Mouse (Mus musculus) heart, adult 9 months (tissue): ENCODE results near the gene Col9a2.
"Not testable (repeated sequence)": the region's sequence is repeated elsewhere in the genome, so short reads cannot be mapped to it uniquely, and the experiment has no call there.

Source experiments
- DNase-seq, 2 experiments: peaks; one replicate each; pipeline ENCODE4 v3.0.0; 2022; ENCODE audit warnings: low spot score in 2 of 2

The Col9a2 gene

DNA sequence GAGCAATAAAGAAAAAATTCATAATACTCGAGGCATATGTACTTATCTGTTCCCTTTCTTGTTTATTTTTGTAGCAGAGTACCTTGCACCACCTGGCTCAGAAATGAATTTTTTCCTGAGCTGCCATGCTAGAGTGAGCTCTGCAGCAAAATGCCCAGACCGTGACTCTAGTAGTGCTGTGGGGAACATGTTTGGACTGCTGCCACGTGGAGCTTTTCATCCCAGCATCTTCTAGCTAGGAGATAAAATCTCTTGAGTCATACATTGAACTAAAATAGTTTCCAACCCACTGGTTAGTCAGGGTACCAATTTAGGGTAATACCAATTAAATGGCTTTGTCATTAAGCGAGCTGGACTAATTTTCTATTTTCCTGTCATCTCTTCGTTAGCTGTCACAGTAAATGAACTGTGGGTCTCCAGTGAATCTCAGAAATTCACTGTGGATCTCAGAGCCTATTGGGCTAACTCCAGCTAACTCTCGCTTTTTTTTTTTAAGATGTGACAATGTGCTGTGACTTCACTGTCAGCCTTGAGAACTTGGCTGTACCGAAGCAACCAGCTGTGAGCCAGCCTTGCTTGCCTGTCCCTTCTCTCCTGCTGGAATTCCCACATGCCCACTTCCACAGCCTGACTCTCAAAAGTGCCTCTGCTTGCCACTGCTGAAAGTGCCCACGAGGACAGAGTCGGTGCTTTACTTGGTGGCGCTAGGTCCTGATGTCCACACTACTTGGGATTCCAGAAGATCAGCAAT, 19.0 kb upstream of the Col9a2 start:
- DNase-seq = no peak

- no peak for DNase-seq
Measured at GRCm38 (mm10) chr4:121021911-121022310, 17.3 kb upstream of the Col9a2 start.

DNA sequence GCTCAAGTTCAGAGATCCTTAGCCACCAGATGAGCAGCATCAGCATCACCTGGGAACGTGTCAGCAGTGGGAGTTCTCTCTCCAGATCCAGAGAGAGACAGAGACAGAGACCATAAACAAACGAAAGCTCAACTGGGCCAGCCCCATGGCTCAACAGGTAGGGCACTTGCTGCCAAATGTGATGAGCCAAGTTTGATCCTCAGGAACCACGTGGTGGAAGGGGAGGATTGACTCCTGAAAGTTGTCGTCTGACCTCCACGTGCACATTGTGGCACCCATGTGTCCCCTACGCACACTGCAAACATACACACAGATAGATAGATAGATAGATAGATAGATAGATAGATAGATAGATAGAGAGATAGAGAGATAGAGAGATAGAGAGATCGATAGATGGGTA, 15.7 kb upstream of the Col9a2 start:
- no peak for DNase-seq

GRCm38 (mm10) chr4:121023941-121024340, 15.2 kb upstream of the Col9a2 start:
- peak; percentile 32 to 46 for DNase-seq

DNA sequence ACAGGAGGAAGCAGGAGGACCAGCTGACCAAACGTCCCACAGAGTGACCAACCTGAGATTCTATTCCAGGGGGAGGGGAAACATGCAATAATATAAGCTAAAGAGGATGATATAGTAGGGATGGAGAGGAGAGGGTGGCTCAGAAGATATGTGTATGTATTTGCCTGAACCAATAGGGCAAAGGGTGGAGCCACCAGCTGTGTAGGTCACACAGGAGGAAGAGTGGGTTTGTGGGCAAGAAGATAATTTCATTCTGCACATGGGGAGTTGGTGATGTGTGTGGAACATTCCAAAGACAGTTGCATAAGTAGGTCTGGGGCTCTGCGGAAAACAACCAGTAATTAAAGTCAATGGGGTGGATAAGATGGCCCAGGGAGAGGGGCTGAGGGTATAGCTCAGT, 13.5 kb upstream of the Col9a2 start:
- DNase-seq = no peak

DNA sequence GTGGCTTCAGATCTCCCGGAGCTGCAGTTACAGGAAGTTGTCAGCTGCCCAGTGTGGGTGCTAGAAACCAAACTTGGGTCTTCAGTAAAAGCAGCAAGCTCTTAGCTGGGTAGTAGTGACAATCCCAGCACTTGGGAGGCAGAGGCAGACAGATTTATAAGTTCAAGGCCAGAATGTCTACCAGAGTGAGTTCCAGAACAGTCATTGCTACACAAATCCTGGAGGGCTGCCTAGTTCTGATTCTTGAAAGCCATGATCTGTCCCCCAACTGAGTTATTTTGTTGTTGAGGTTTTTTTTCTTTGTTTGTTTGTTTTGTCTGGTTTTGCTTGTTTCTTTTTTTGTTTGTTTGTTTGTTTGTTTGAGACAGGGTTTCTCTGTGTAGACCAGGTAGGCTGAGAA, 11.0 kb upstream of the Col9a2 start:
- DNase-seq = no peak

GRCm38 (mm10) chr4:121028659-121029392, 10.4 kb upstream of the Col9a2 start:
- DNase-seq = peak in 1 of 2 experiments; percentile 18

GRCm38 (mm10) chr4:121029632-121030031, 9.6 kb upstream of the Col9a2 start:
- DNase-seq = no peak

GRCm38 (mm10) chr4:121031440-121031839, 7.7 kb upstream of the Col9a2 start:
- DNase-seq = no peak

GRCm38 (mm10) chr4:121033006-121033405, 6.2 kb upstream of the Col9a2 start:
- DNase-seq = no peak

GRCm38 (mm10) chr4:121040323-121040722, 1.1 kb downstream of the Col9a2 start:
- DNase-seq = no peak

- peak; percentile 24 to 39 for DNase-seq
Measured at GRCm38 (mm10) chr4:121040897-121041671, 1.9 kb downstream of the Col9a2 start.

GRCm38 (mm10) chr4:121042472-121042871, 3.3 kb downstream of the Col9a2 start:
- no peak for DNase-seq

DNA sequence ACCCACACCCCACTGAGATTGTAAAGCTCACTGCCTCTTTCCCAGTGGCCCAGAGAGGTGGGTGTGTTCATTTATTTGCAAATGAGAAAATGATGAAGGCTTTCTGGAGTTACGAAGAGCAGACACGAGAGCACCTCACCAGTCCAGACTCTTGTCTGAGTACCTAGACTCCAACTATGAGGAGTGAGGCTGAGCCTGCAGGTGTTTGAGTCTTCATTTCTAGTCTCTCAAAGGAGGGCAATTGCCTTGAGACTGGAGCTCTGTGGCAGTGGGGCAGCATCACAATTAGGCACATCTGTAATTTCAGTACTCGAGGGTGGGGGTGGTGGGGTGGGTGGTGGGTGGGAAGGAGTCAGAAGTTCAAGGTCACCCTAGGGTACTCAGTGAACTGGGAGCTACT, 3.8 kb downstream of the Col9a2 start:
- DNase-seq = no peak

DNA sequence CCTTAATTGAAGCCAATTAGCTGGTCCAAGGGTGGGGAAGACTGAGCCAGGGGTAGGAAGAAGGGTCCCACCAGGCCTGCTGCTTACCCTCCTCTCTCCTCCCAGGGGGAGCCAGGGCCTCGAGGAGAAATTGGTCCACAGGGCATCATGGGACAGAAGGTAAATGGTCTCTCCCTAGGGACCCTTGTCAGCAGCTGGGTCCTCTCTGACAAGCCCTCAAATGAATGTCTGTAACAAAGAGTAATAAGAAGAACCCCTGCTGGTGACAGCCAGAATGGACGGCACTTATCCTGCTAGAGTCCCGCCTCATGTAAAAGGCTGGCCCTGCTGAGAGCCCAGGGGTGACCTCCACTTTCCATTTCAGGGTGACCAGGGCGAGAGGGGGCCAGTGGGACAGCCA, 12.7 kb downstream of the Col9a2 start:
- no peak for DNase-seq

DNA sequence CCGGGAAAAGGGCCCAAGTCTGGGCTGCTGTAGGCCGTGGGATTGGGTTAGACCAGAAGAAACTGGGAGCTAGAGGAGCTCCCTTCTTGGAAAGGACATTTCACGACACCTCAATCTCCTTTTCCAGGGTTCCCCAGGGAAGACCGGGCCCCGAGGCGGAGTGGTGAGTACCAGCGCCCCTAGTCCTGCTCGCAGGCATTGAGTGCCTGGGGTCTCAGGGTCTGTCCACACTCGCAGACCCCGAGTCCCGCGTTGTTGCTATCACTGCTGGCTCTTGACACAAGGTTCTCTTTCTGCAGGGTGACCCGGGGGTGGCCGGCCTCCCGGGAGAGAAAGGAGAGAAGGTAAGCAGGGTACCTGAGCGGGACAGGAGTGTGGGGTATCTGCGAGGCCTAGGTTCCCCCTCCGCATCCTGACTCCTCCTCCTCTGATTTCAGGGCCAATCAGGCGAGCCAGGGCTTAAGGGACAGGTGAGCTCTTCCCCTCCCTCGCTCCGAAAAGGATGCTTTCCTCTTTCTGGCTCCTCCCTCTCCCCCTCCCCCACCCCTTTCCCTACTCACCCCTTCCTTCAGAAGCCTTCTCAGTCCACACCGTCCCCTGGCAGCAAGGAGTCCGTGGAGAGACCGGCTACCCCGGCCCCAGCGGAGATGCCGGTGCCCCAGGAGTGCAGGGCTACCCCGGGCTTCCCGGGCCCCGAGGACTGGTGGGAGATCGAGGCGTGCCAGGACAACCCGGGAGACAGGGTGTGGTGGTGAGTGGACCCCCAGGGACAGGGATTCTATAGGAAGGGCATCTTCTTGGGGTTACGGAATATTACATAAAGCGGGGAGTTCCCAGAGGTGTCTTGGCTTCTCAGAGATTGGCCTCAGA, 13.5 kb downstream of the Col9a2 start:
- no peak for DNase-seq

DNA sequence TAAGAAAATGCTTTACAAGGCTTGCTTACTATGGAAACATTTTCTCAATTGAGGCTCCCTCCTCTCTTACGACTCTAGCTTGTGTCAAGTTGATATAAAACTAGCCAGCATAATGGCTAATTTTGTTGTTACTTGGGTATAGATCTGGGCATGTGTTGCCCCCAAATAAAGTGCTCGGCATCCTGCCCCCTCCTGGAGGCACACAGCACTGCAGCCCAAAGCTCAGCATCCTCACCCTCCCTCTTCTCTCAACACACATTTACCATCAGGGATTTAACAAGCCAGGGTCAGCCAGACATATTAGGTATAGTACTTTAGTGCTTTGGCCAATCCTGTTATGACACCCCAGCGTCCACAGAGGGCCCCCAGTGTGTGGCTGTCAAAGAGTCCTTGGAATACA, 17.2 kb downstream of the Col9a2 start:
- DNase-seq = no peak

DNA sequence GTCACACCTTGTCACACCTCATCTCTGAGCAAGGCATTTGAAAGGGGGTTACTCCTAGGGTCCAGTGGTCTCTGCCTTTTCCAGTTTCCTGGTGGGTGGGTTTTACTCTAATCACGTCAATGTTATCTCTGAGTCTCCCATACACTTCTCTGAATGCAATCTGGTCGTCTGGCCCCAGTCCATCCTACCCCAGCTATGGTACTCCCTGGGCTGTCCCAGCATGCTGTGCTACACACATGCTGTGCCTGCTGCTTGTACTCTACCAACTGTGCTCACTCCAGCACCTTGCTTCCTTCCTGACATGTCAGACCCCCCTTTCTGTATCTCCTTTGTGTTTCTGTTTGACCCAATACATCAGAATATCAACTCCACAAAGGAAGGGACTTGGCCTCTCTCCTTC, 17.8 kb downstream of the Col9a2 start:
- no peak for DNase-seq

- DNase-seq = not testable (repeated sequence)
Measured at GRCm38 (mm10) chr4:121059218-121059617, 20.0 kb downstream of the Col9a2 start.

- DNase-seq = peak in 1 of 2 experiments; percentile 10
Measured at GRCm38 (mm10) chr4:121065336-121065735, 26.2 kb downstream of the Col9a2 start.

DNA sequence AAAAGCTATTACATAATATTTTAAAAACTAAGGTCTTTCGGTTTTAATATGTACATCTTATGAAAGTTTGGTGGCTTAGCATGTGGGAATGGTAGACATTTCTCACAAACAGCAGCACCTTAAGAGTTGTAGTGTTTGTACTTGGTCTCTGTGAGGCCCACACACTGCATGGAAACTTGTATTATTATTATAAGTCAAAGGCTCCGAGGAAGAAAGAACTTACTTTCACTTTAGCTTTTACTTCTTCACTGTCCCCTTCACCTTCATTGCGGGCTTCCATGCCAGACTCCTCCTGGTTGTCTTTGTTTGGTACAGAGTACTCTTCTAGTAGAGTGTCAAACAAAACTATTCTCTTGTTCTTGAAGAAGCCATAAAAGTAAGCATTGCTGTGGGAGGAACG, 35.1 kb downstream of the Col9a2 start:
- DNase-seq = no peak
